Mouse (Mus musculus) megakaryocyte, embryonic 14.5 days (primary cell): ENCODE results near the gene Slc24a4. TPM values are rescaled to one million over a fixed set of nuclear protein-coding genes. Genes with fewer than 3 reads are reported as not detected.

ENCODE experiments used
- H3K27me3 ChIP-seq: replicated peaks from 2 replicates; pipeline ENCODE3; 2012; ENCODE audit warnings: inconsistent platforms
- H3K36me3 ChIP-seq: replicated peaks from 2 replicates; pipeline ENCODE3; 2012; ENCODE audit warnings: low read length, inconsistent platforms, mixed read lengths
- H3K4me1 ChIP-seq: 2 replicates; pipeline ENCODE4 v1.6.1; 2012; ENCODE audit warnings: inconsistent platforms
- H3K4me3 ChIP-seq: replicated peaks from 2 replicates; pipeline ENCODE3; 2012; ENCODE audit warnings: moderate library complexity, mild to moderate bottlenecking, inconsistent platforms
- H3K9me3 ChIP-seq: 2 replicates; pipeline ENCODE4 v1.6.1; 2012; ENCODE audit warnings: inconsistent platforms
- FLI1 ChIP-seq: IDR thresholded peaks from 2 replicates; pipeline ENCODE4 v1.6.1; 2012; ENCODE audit warnings: low read length, inconsistent platforms, mixed read lengths
- GATA1 ChIP-seq: IDR thresholded peaks from 3 replicates; pipeline ENCODE4 v1.6.1; 2012; ENCODE audit warnings: mixed read lengths, low read length, inconsistent platforms, borderline replicate concordance
- polyA plus RNA-seq: library from polyadenylated mRNA; stranded (reverse); fragments of >175 nt; gene quantifications from 2 replicates; pipeline ENCODE4 v1.2.3, GENCODE M21; 2012; ENCODE audit warnings: low replicate concordance; ENCODE audit not compliant: insufficient read depth

The Slc24a4 gene
- 0.04 TPM in 1 of 2 replicates, not detected in the other for polyA plus RNA-seq

DNA sequence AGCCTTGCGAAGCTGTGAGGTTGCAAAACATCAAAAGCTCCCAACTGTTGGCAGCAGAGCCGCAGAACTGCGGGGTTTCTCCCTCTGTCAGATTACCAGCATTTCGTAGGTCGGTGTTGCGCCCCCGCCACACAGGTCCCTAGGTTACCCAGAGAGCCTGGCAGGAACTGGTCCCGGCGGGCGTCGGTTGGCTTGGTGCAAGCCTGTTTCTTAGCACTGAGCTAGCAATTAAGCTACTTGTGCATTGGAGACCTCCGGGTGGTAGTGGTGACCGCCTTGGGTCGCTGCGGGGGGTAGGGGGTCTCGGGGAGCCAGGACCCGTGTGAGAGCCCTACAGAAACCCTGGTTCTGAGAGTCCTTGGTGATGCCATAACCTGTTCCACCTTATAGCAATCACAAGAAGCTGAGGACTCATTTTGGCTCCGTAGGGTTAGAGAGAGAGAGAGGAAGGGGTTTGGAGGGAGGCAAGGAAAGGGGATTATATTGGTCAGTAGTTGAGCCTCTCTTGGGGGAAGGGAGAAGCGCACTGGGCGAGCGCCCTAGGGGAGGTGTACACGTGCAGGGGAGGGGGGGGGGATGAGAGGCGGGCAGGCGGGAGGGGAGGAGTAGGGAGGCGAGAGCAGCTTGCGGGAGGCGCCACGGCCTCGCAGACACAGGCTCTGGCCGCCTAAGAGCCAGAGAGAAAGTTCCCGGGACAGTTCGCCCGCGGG, at the start of gene Slc24a4:
Slc24a4 (plus strand) TSS at position 653 of the 710 bp plus-strand sequence.
- Histone ChIP-seq H3K4me1 (peaks cover 22% of the 10 kb centered on the region), H3K4me3 (peak within 1 kb of the TSS; percentile 91), H3K36me3 (no peaks in the 10 kb centered on the region), H3K9me3 (0 out of 2 replicates have a peak, but pooled peaks cover 6% of the 10 kb centered on the region), H3K27me3 (peaks cover 71% of the 10 kb centered on the region)
- TF ChIP-seq FLI1 (no peak), GATA1 (no peak)

DNA sequence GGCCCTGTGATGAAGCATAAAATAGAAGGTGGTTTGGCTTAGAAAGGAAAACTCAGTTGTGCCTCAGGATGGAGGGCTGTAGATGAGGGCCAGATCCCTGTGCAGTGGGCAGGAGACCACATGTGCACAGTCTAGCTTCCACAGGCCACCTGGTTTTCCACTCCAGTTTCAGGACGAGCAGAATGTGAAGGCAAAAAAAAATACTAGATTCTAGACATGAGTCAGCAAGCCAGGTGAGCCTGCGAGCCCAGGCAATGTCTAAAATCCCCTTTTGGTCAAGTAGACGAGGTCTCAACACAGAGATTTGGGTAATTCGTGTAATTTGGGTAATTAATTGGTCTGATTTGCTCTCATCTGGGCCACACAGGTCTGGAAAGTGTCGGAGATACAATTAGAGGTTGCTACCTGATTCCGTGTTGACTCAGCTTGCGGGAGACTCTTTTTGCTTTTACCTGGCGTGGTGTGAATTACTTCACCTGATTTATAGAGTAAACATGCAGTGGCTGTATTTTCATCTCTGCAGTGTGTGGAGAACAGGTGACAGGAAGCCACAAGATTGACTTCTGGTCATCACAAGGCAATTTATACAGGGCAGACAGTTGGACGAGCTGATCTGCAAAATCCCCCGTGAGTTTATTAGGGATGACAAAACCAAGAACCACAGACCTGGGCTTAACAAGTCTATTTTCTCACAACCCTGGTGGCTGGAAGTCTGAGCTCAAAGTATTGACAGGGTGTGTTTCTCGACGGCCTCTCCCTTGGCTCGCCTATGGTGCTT, 45.7 kb upstream of the Slc24a4 start:
- H3K9me3 ChIP-seq: no peaks in the 10 kb centered on the region
- no peak overlapping the region for H3K4me3 ChIP-seq
- peaks cover 56% of the 10 kb centered on the region for H3K27me3 ChIP-seq
- no peak for TF ChIP-seq FLI1
- no peak for TF ChIP-seq GATA1
- no peaks in the 10 kb centered on the region for H3K36me3 ChIP-seq
- H3K4me1 ChIP-seq: peaks cover 3% of the 10 kb centered on the region; the same call in 1 of the 2 replicates

DNA sequence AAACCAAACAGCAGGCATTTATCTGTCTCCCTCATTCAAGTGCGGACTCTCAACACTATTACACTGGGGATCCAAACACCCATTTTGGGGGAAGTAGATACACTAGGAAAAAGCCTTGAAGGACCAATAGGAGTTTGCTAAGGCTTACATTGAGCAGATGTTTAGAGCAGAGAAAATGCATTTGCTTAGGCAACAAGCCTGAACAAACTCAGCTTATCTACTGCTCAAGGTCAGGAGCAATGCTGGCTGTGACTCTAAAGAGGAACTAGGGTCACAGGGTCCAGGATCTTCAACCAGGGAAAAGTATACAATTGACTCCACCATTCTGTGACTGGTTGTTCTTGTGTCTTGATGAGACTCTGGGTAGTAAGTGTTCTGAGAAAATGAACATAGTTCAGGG, 38.0 kb upstream of the Slc24a4 start:
- H3K4me1 ChIP-seq: peaks cover 3% of the 10 kb centered on the region; the same call in 1 of the 2 replicates

DNA sequence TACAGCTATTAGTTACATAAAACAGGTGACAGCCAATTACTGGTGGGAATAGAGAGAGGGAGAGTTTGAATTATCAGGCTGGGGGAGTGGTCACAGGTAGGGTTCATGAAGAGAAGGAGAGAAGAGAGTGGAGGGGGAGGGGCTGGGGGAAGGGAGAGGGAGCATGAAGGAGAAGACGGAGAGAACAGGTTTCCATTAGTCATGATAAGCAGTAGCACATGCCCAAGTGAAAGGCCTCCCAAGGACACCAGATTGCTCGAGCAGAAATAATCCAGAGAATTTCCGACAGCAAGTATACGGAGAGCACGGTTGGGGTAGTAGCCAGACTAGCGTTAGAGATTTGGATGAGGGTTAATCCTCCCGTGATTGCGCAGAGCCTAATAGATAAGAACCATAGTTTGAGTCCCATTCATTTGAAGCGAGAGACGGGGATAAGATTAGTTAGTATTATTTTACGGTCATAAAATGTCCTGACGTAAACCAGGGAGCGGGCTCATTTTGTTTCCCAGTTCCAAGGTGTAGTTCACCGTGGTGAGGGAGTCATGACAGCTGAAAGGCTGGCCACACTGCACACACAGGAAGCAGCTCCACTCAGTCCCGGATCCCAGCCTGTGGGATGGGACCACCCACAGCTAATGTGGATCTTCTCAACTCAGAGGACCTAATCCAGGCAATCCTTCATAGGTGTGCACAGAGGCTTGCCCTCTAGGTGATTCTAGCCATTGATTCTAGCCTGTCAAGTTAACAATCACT, 36.0 kb upstream of the Slc24a4 start:
- no peak for TF ChIP-seq GATA1
- TF ChIP-seq FLI1: no peak

More for the DNA sequence above, 38.0 kb upstream of the Slc24a4 start:
- TF ChIP-seq GATA1 (no peak), FLI1 (no peak)
- H3K36me3 ChIP-seq: no peaks in the 10 kb centered on the region
- H3K9me3 ChIP-seq: no peaks in the 10 kb centered on the region
- no peak overlapping the region for H3K4me3 ChIP-seq
- H3K27me3 ChIP-seq: peaks cover 48% of the 10 kb centered on the region

DNA sequence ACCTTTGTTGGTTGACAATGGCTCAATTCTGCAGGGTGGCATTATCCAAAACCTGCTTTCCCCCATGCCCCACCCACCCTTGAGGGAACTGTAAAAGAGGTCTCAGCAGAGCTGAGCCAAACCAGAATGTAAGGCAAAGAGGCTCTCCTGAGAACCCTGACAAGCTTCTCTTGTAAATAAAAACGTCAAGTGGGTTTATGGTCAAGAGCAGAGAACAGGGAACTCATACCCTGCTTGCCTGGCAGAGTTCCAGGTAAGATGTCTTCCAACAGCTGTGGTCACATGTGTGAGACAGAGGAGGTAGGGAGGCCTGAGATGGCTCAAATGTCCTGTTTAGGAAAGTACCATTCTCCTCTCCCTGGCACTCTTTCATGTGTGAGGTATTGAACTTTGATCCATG, 22.5 kb upstream of the Slc24a4 start:
- TF ChIP-seq FLI1: no peak
- no peak for TF ChIP-seq GATA1

More for the DNA sequence above, 36.0 kb upstream of the Slc24a4 start:
- no peak overlapping the region for H3K4me3 ChIP-seq
- peaks cover 45% of the 10 kb centered on the region for H3K27me3 ChIP-seq
- H3K36me3 ChIP-seq: no peaks in the 10 kb centered on the region
- peaks cover 3% of the 10 kb centered on the region; the same call in 1 of the 2 replicates for H3K4me1 ChIP-seq
- no peaks in the 10 kb centered on the region for H3K9me3 ChIP-seq

DNA sequence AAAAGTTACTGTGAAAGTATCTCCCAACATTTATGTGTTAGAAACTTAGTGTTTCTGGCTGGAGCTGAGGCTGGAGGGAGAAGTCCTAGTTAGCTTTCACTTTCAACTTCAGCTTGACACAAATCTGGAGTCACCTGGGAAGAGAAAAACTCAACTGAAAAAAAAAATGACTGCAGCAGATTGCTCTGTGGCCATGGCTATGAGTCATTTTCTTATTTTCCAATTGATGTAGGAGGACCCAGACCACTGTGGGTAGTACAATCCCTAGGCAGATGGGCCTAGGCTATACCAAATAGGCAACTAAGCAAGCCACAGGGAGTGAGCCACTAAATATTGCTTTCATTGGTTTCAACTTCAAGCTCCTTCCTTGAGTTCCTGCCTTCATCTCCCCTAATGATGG, 19.7 kb upstream of the Slc24a4 start:
- H3K4me1 ChIP-seq: peaks cover 20% of the 10 kb centered on the region
- no peaks in the 10 kb centered on the region for H3K9me3 ChIP-seq
- H3K27me3 ChIP-seq: peaks cover 45% of the 10 kb centered on the region
- TF ChIP-seq GATA1 (no peak), FLI1 (no peak)
- no peaks in the 10 kb centered on the region for H3K36me3 ChIP-seq
- H3K4me3 ChIP-seq: no peak overlapping the region

More for the DNA sequence above, 22.5 kb upstream of the Slc24a4 start:
- Histone ChIP-seq H3K4me3 (no peak overlapping the region), H3K9me3 (no peaks in the 10 kb centered on the region), H3K36me3 (no peaks in the 10 kb centered on the region), H3K27me3 (peaks cover 43% of the 10 kb centered on the region), H3K4me1 (peaks cover 19% of the 10 kb centered on the region; the same call in 1 of the 2 replicates)

DNA sequence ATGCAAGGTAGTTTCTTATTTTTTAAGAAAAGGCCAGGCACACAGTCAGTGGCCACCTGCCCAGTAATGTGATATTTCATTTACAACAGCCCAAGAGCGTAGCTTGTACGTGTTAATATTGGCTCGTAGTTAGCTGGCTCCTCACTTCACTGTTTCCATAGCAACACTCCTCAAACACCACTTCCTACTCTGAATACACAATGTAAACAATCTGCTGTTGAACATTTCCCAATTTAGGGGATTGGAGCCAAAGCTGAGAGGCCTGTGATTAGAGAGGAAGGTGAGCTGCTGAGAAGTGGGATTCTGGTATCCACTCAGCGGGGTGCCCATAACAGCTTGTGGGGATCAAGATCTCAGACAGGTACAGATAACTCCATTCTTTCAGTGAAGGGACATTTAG, 16.0 kb upstream of the Slc24a4 start:
- no peak for TF ChIP-seq GATA1
- no peak for TF ChIP-seq FLI1
- peaks cover 61% of the 10 kb centered on the region for H3K27me3 ChIP-seq

DNA sequence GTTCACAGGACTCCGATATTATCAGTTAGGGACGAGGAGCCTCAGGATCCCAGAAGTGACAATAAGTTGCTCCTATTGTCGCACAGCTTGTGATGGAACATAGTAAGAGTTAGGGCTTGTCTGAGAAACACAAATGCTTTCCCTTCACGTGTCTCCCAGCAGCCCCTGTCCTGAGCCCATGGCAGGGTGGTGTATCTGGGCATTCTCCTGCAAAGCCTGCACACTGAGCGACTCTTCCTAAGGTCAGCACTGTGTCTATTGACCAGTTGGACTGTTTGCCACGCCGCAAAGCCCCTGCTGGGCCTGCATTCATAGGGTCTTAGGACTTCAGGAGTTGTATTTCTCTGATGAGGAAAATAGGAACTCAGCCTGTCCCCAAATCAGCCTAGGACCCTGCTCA, 15.6 kb upstream of the Slc24a4 start:
- Histone ChIP-seq H3K9me3 (no peaks in the 10 kb centered on the region), H3K4me1 (peaks cover 20% of the 10 kb centered on the region), H3K4me3 (no peak overlapping the region), H3K36me3 (no peaks in the 10 kb centered on the region), H3K27me3 (peaks cover 64% of the 10 kb centered on the region)
- TF ChIP-seq FLI1 (no peak), GATA1 (no peak)

More for the DNA sequence above, 16.0 kb upstream of the Slc24a4 start:
- Histone ChIP-seq H3K4me3 (no peak overlapping the region), H3K36me3 (no peaks in the 10 kb centered on the region), H3K9me3 (no peaks in the 10 kb centered on the region), H3K4me1 (peaks cover 15% of the 10 kb centered on the region)

DNA sequence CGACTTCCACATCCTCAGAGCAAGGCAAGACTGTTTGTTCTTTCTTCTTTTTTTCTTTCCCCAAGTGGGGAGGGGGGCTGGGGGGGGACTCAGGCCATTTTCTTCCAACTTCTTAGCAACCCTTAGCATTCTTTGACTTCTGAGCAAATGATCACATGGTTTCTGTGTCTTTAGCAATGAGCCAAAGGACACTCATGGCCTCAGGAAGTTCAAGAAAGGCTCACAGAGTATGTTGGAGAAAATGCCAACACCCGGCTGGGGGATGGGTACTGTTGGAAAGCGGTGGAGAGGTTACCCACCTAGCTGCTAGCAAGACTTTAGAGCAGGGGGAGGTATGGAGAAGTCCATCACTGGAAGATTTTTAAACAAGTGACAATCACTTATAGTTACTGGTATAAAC, 15.1 kb upstream of the Slc24a4 start:
- H3K4me1 ChIP-seq: peaks cover 24% of the 10 kb centered on the region
- H3K9me3 ChIP-seq: no peaks in the 10 kb centered on the region
- no peak overlapping the region for H3K4me3 ChIP-seq
- no peak for TF ChIP-seq GATA1
- no peak for TF ChIP-seq FLI1
- no peaks in the 10 kb centered on the region for H3K36me3 ChIP-seq
- H3K27me3 ChIP-seq: peaks cover 69% of the 10 kb centered on the region
